Mouse (Mus musculus): ENCODE data around the gene Wnt10a. TPM values are rescaled to one million over a fixed set of nuclear protein-coding genes. Genes with fewer than 3 reads are reported as not detected.

The Wnt10a gene
- 1 to 10 TPM; 3.4 to 3.7 TPM for total RNA-seq (2021)
- long read RNA-seq, partial matches to known transcripts, result 4 of 5 reads
- long read RNA-seq, other reads (novel, unspliced or antisense), result 0 of 5 reads

- no peak for DNase-seq (ENCODE audit: low spot score in 2 of 2)
These were observed at the start of gene Wnt10a for GRCm38 (mm10) chr1:74791249-74791648. Gene Wnt10a, plus strand, starts transcription at chr1:74791516.

DNA sequence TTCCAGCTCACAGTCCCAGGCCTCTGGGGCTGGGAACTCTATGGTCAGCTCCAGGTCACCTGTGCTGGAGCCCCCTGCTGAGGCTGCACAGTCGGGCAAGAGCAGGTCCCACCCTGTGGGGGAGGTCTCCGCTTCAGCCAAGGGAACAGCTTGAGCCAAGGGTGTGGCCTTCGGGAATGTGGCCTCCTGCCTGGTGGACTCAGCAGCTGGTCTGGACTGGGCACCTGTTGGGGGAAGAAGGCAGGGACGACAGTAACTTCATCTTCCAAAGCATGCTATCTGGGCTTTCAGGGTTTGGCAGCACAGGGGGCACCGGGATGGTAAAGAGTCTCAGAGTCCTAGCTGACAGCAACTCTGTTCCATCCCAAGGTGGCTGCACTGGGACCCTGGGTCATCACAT lies 44.0 kb upstream of the Wnt10a start:
- no peak for DNase-seq (ENCODE audit: low spot score in 2 of 2)

DNA sequence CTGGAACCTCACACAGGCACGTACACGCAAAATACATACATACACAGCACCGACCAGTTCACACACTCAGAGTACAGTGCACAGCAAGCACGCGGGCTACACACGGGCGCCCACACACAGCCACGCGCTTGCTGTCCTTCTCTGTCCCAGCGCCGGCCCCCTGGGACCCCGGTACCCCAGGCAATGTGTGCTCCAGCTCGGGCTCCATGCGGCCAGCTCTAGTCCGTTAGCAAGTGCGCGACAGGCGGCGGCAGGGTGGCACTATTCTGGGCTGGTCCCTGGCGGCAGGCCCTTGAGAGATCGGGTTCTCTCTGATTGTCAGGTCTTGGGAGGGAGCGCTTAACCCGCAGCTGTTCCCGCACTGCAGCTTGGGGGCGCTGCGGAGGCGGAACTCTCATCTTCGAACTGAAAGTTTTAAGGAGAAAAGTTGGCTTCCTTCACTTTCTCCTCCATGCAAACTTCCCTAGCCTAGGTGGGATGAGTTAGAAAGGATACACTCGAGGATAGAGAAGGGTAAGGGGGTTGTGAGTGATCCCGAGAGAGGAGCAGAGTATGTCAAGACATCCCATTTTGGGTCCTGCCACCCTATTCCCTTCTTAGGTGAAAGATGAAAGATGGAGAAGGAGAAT lies 42.6 kb upstream of the Wnt10a start, which contains the start of gene Prkag3:
Gene Prkag3 (minus strand): TSS at position 579 of the 629 bp plus-strand sequence.
- DNase-seq (ENCODE audit: low spot score in 2 of 2), result peak in 1 of 2 experiments; percentile 54

- no peak for DNase-seq (ENCODE audit: low spot score in 2 of 2)
These were observed 42.0 kb upstream of the Wnt10a start for GRCm38 (mm10) chr1:74749301-74749700.

DNA sequence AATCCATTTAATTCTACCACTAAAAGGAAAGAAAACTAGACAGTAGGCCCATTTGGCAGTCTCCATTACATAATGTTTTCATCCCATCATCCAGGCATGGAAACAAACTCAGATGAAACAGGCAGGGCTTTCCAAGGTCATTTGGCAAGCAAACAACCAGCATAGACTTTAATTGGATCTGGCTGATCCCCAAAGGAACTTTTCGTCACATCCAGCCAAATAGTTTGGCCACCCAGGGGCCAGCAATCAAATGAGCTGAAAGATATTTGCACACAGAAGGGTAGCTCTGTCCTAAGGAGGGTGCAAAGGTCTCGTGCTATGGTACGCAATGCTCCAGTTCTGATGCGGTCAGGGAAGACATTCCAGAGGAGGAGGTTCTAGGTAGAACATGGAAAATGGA lies 40.6 kb upstream of the Wnt10a start:
- DNase-seq (ENCODE audit: low spot score in 2 of 2), result peak in 1 of 2 experiments; percentile 36

DNA sequence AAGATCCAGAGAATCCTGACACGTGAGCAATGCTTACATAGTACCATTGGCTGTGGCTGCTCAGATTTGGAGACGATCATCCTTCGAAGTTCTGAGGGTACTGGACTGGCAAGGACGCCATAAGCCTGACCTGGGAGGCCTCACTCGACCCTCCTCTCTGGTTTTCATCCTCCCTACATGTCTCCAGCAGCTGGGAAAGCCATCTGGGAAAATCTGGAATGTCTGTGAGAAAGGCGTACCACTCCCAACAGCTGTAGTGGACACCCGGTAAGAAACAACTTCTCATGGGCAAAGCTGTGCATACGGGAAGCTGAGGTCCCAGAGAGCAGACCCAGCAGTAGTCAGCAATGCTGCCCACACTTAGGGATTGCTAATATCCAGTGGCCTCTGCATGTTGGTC lies 39.2 kb upstream of the Wnt10a start:
- no peak for DNase-seq (ENCODE audit: low spot score in 2 of 2)

- DNase-seq (ENCODE audit: low spot score in 2 of 2), result no peak
These were observed 38.5 kb upstream of the Wnt10a start for GRCm38 (mm10) chr1:74752833-74753232.

DNA sequence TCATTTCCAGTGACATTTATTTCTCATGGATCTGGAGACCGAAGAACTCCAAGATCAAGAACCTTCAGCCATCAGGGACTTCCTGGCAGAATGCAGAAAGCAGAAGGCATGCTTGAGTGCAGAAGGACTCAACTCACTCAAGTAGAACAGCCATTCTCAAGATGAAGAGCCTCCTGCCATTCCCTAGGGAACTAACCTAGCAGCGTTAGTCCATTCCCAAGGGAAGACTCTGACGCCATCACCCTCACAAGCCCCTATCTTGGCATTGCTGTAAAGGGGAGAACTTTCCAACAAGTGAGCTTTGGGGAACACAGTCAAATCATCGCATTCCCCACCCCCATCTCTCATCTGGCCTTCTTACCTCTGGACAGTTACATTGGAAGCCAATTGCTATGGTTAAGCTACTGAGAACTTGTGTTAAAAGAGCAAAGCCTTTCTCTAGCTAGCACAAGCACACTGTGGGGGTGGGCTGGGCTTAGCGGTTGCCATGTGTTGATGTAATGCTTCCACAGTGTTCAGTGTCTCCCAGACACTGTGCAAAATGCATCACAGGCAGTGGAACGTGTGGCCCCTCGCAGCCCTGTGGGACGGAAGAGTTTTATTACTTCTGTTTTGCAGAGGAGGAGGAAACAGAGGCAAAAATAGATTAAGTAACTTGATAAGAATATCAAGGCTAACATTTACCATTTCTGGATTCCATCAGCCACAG lies 37.9 kb upstream of the Wnt10a start:
- peak in 1 of 2 experiments; percentile 55 for DNase-seq (ENCODE audit: low spot score in 2 of 2)

GRCm38 (mm10) chr1:74754175-74754785 lies 37.0 kb upstream of the Wnt10a start:
- no peak for DNase-seq (ENCODE audit: low spot score in 2 of 2)

GRCm38 (mm10) chr1:74759773-74760172 lies 31.5 kb upstream of the Wnt10a start:
- peak; percentile 26 to 81 for DNase-seq (ENCODE audit: low spot score in 2 of 2)

- peak; percentile 45 to 73 for DNase-seq (ENCODE audit: low spot score in 2 of 2)
These were observed 28.2 kb upstream of the Wnt10a start for GRCm38 (mm10) chr1:74763081-74763480.

- no peak for DNase-seq (ENCODE audit: low spot score in 2 of 2)
These were observed 20.4 kb upstream of the Wnt10a start for GRCm38 (mm10) chr1:74770727-74771466.

GRCm38 (mm10) chr1:74771467-74771844 lies 19.9 kb upstream of the Wnt10a start:
- DNase-seq (ENCODE audit: low spot score in 2 of 2), result no peak

GRCm38 (mm10) chr1:74771845-74771930 lies 19.6 kb upstream of the Wnt10a start, which contains the start of gene Wnt6:
Gene Wnt6, plus strand, starts transcription at chr1:74771892.
- DNase-seq (ENCODE audit: low spot score in 2 of 2), result no peak

DNA sequence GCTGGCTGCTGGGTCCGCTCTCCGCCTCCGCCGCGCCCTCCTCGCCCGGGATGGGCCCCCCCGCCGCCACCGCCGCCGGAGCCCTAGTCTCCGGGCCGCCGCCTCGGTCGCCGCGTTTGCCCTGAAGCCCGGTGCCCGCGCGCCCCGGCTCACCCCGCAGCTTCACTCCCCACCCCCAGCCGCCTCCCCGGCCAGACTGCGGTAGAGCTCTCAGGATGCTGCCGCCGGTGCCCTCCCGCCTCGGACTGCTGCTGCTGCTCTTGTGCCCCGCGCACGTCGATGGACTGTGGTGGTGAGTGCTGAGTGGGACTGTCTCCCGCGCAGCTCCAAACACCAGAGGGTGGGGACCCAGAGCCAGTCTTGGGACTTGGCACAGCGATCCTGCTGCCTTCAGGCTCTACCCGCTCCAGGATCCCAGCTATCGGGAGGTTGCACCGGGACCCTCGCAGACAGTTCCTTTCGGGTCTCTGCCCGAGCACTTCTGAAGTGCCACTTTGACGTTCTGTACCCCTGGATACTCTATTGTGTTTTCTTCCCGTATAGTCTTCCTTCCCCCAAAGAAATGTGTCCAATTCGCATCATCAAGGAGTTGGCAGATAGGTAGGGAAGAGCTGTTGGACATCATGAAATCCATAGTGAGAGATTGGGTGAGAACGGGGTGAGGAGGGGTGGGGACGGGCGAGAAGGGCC lies 19.2 kb upstream of the Wnt10a start:
- no peak for DNase-seq (ENCODE audit: low spot score in 2 of 2)

GRCm38 (mm10) chr1:74773136-74773535 lies 18.2 kb upstream of the Wnt10a start:
- DNase-seq (ENCODE audit: low spot score in 2 of 2), result peak; percentile 37 to 55

DNA sequence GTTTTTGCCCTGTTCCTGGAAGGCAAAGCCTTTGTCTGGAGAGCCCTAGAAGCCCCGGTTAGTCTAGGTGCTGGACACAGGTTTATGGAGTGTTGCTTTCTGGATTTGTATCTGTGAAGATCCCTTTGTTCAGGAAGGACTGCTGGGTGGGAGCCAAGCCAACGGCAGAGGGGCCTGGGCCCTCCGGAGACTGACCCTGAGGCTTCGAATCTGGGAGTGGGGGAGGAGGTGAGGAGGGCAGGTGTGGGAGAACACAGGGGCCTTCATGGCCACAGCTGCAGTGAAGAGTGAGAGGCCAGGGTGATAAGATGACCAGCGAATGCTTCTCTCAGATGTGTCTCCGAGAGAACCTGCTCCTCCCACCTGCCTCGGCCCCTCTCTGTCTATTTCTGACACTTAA lies 17.3 kb upstream of the Wnt10a start:
- DNase-seq (ENCODE audit: low spot score in 2 of 2), result no peak

- no peak for DNase-seq (ENCODE audit: low spot score in 2 of 2)
These were observed 15.5 kb upstream of the Wnt10a start for GRCm38 (mm10) chr1:74775816-74776215.

DNA sequence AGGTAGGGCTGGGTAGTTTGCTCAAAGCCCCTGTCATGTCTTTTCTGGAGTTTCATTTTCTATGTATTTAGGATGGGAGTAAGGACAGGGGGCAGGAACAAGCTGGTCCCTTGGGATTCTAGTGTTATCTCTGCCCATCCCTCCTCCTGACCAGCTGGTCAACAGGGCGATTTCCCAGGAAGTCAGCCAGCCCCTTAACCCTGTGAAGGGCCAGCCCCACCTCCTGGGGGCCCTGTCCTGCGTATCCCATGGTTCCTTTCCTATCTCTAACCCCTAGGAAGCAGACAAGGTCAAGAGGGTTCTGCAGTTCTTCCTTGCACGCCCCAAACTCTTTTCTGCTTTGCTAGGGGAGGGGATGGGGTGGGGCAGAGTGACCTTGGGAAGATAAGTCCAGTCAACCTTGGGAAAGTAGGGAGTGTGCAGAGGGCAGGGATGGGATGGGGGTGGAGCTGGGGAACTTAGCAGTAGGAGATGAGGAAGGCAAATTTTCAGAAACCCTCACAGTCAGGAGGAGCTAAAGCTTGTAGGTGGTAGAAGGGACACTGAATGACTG lies 12.3 kb upstream of the Wnt10a start:
- DNase-seq (ENCODE audit: low spot score in 2 of 2), result no peak

GRCm38 (mm10) chr1:74782045-74782444 lies 9.3 kb upstream of the Wnt10a start:
- DNase-seq (ENCODE audit: low spot score in 2 of 2), result no peak

GRCm38 (mm10) chr1:74783554-74783953 lies 7.8 kb upstream of the Wnt10a start:
- DNase-seq (ENCODE audit: low spot score in 2 of 2), result no peak
